Mouse (Mus musculus): ENCODE data around the gene Gm21093. TPM values are rescaled to one million over a fixed set of nuclear protein-coding genes. Genes with fewer than 3 reads are reported as not detected.

The Gm21093 gene
- not detected for polyA plus RNA-seq (2017; shearing (Covaris generic))

DNA sequence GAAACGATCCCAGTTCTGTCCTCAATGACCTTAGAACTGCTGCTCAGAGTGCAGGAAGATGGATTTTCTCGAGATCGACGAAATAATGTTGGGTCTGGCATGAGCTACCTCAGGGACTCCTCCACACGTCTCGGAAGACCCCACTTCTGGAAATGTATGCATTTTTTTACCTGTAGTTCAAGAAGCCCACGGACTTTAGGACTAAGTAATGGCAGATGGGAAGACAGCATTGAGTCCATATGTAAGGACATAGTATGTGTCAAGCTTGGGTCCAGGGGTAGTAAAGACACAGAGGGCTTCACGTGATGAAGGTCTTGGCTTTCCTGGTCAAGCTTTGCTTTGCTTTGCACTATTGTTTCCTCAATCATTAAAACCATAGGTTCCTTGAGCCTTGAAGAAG is at the start of gene Gm21093:
Gene Gm21093 (minus strand): TSS at position 101 of the 400 bp plus-strand sequence.

Other genes with a start within 250 kb of the Gm21093 start
- gene Gm21541, start 131.1 kb downstream of the Gm21093 start, polyA plus RNA-seq (2017; shearing (Covaris generic)) = not detected
- gene Gm20878, start 93.2 kb downstream of the Gm21093 start, polyA plus RNA-seq (2017; shearing (Covaris generic)) = 1 to 10 TPM in 1 of 2 experiments, under 1 TPM in 1; 0.83 to 1.2 TPM
- gene Fam205a4, start 68.7 kb downstream of the Gm21093 start, polyA plus RNA-seq (2017; shearing (Covaris generic)) = under 1 TPM in 1 of 2 experiments, not detected in 1; 0.16 TPM
- not detected for gene Gm3893, start 56.5 kb upstream of the Gm21093 start, polyA plus RNA-seq (2017; shearing (Covaris generic))
- gene Gm13304, start 80.1 kb upstream of the Gm21093 start, polyA plus RNA-seq (2017; shearing (Covaris generic)) = 1 to 10 TPM in 1 of 2 experiments, not detected in 1; 4.1 TPM
- not detected for gene Gm13306, start 118.7 kb upstream of the Gm21093 start, polyA plus RNA-seq (2017; shearing (Covaris generic))
- gene Gm13305, start 133.9 kb upstream of the Gm21093 start, polyA plus RNA-seq (2017; shearing (Covaris generic)) = not detected
- gene Gm10600, start 205.9 kb upstream of the Gm21093 start, polyA plus RNA-seq (2017; shearing (Covaris generic)) = under 1 TPM in 1 of 2 experiments, not detected in 1; 0.33 TPM
- gene Ccl21b, start 221.0 kb upstream of the Gm21093 start, polyA plus RNA-seq (2017; shearing (Covaris generic)) = not detected